Mouse (Mus musculus) lung, embryonic 14.5 days (tissue): ENCODE measurements around the gene Nfatc3. TPM values are rescaled to one million over a fixed set of nuclear protein-coding genes. Genes with fewer than 3 reads are reported as not detected.

Source experiments
- ATAC-seq: fragments of 200-750 bp; cut with Nextera tagmentation; 2 replicates; pipeline ENCODE4 v1.8.0; 2017; ENCODE audit warnings: mild to moderate bottlenecking, moderate TSS enrichment, moderate library complexity; ENCODE audit not compliant: insufficient read depth
- DNase-seq: peaks from one replicate; pipeline ENCODE4 v3.0.0-alpha.2; 2015
- H3K27ac ChIP-seq: fragments of 300-500 bp; sonication (generic); 2 replicates; pipeline ENCODE4 v1.5.1; 2014; ENCODE audit warnings: low read depth, mild to moderate bottlenecking, moderate library complexity
- H3K27me3 ChIP-seq: fragments of 300-500 bp; sonication (generic); 2 replicates; pipeline ENCODE4 v1.6.1; 2014; ENCODE audit warnings: low read length, control low read depth; ENCODE audit not compliant: insufficient read depth
- H3K36me3 ChIP-seq: fragments of 300-500 bp; sonication (generic); 2 replicates; pipeline ENCODE4 v1.6.1; 2014; ENCODE audit warnings: control low read depth; ENCODE audit not compliant: insufficient read depth
- H3K4me1 ChIP-seq: fragments of 300-500 bp; sonication (generic); 2 replicates; pipeline ENCODE4 v1.6.1; 2014; ENCODE audit warnings: antibody characterized with exemption, control low read depth; ENCODE audit not compliant: insufficient read depth
- H3K4me2 ChIP-seq: fragments of 300-500 bp; sonication (generic); 2 replicates; pipeline ENCODE4 v1.6.1; 2014; ENCODE audit warnings: mild to moderate bottlenecking
- H3K4me3 ChIP-seq: fragments of 300-500 bp; sonication (generic); 2 replicates; pipeline ENCODE4 v1.5.1; 2014; ENCODE audit warnings: low read depth, low read length
- H3K9ac ChIP-seq: fragments of 300-500 bp; sonication (generic); 2 replicates; pipeline ENCODE4 v1.6.1; 2014
- H3K9me3 ChIP-seq: fragments of 300-500 bp; sonication (generic); 2 replicates; pipeline ENCODE4 v1.6.1; 2016; ENCODE audit warnings: low read depth, low read length, control low read depth
- CTCF ChIP-seq: IDR thresholded peaks from 2 replicates; pipeline ENCODE4 v1.5.1; 2016; ENCODE audit warnings: antibody characterized with exemption, low read depth
- WGBS: fragments of 180-500 bp; shearing (Covaris S2); extraction: QIAGEN DNeasy Blood & Tissue Kit; methylation state at CpG from one replicate; pipeline ENCODE4 v1.1.7; 2014; 5-methylcytosine and 5-hydroxymethylcytosine counted together
- polyA plus RNA-seq: library from polyadenylated mRNA; unstranded; fragments of >200 nt; fragmentation: Nextera tagmentation; extraction: Ambion mirVana; gene quantifications from 2 replicates; pipeline ENCODE4 v1.2.1, GENCODE M21; 2014

The Nfatc3 gene
- polyA plus RNA-seq, 1 experiment from 2014 or later: 7.6 TPM

DNA sequence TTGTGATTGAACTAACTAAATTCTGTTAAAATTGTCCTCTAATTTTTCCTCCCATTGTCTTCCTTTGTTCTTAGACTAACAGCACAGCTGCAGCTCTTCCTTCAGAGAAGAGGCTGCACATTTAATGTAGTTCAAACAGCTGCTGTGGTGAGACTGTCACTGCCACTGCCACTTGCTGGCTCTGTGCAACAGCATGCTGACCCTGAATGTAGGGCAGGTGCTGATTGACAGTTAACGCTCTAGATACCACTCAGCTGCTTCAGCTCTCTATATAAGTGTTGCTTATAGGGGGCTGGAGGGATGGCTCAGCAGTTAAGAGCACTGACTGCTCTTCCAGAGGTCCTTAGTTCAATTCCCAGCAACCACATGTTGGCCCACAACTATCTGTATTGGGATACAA is 53.9 kb downstream of the Nfatc3 start:
- H3K27ac ChIP-seq: 0 out of 2 replicates have a peak overlapping the region, but pooled peaks have one; percentile 43
- no peak overlapping the region for H3K4me2 ChIP-seq
- no peak overlapping the region for H3K4me3 ChIP-seq
- H3K9ac ChIP-seq: no peak overlapping the region
- TF ChIP-seq CTCF: no peak
- ATAC-seq: no peak
- 62% methylated on average over 1 of the region's 1 CpGs for WGBS
- H3K4me1 ChIP-seq: no peaks in the 10 kb centered on the region
- no peaks in the 10 kb centered on the region for H3K9me3 ChIP-seq
- DNase-seq: no peak
- H3K36me3 ChIP-seq: peaks cover 59% of the 10 kb centered on the region
- H3K27me3 ChIP-seq: no peaks in the 10 kb centered on the region

DNA sequence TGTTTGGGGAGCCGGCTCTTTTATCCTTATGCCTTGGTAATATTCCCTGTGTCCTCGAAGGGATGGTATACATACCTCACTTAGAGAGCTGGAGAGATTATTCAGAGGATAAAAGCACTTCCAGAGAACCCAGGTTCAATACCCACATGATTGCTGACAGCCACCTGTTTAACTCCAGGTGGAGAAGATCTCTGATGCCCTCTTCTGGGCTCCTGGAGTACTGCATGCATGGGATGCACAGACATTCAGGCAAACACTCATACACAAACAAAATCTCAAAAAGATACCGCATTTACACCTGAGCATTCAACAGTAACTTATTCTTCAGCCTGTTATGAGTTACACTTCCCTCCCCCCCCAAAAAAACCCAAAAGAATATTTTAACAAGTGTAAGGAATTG is 57.3 kb downstream of the Nfatc3 start:
- no peaks in the 10 kb centered on the region for H3K9me3 ChIP-seq
- no peak overlapping the region for H3K27ac ChIP-seq
- ATAC-seq: no peak
- no peak overlapping the region for H3K4me3 ChIP-seq
- peak; percentile 62 for TF ChIP-seq CTCF
- H3K27me3 ChIP-seq: no peaks in the 10 kb centered on the region
- H3K4me1 ChIP-seq: no peaks in the 10 kb centered on the region
- 96% methylated on average over 3 of the region's 3 CpGs for WGBS
- DNase-seq: peak; percentile 49
- H3K4me2 ChIP-seq: no peak overlapping the region
- H3K9ac ChIP-seq: no peak overlapping the region
- peaks cover 44% of the 10 kb centered on the region for H3K36me3 ChIP-seq

DNA sequence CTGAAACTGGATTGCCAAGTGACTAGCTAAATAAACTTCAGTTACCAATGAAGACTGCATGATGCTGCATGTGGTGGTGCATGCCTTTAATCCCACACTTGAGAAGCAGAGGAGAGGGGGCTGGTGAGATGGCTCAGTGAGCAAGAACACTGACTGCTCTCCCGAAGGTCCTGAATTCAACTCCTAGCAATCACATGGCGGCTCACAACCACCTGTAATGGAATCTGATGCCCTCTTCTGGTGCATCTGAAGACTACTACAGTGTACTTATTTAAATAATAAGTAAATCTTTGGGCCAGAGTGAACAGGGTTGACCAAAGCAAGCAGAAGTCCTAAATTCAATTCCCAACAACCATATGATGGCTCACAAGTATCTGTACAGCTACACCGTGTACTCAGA is 64.8 kb downstream of the Nfatc3 start:
- ATAC-seq: no peak

DNA sequence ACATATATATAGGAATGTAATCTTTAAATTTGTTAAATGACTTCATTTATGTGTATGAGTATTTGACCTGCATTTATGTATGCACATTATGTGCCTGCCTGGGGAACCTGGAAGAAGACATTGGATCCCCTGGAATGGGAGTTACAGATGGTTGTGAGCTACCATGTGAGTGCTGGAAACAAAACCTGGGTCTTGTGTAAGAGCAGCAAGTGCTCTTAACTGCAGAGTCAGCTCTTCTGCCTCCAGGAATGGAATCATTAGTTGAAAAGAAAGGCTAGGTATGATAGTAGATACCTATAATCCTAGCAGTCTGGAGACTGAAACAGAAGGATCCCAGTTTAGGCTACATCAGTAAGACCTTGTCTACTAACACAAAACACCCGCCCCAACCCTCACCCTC is 67.4 kb downstream of the Nfatc3 start:
- ATAC-seq (no peak), DNase-seq (no peak)
- H3K9me3 ChIP-seq: no peaks in the 10 kb centered on the region
- no peaks in the 10 kb centered on the region for H3K27me3 ChIP-seq
- H3K4me2 ChIP-seq: no peak overlapping the region
- no peak for TF ChIP-seq CTCF
- peaks cover 60% of the 10 kb centered on the region for H3K36me3 ChIP-seq
- H3K27ac ChIP-seq: no peak overlapping the region
- no peaks in the 10 kb centered on the region for H3K4me1 ChIP-seq
- no peak overlapping the region for H3K9ac ChIP-seq
- WGBS: 94% methylated on average over 1 of the region's 1 CpGs
- H3K4me3 ChIP-seq: no peak overlapping the region

More for the DNA sequence above, 64.8 kb downstream of the Nfatc3 start:
- Histone ChIP-seq H3K4me3 (no peak overlapping the region), H3K27me3 (no peaks in the 10 kb centered on the region), H3K9me3 (no peaks in the 10 kb centered on the region), H3K27ac (no peak overlapping the region), H3K4me1 (no peaks in the 10 kb centered on the region), H3K9ac (no peak overlapping the region), H3K36me3 (peaks cover 49% of the 10 kb centered on the region), H3K4me2 (no peak overlapping the region)
- WGBS: 77% methylated on average over 3 of the region's 3 CpGs
- no peak for TF ChIP-seq CTCF
- DNase-seq: no peak

DNA sequence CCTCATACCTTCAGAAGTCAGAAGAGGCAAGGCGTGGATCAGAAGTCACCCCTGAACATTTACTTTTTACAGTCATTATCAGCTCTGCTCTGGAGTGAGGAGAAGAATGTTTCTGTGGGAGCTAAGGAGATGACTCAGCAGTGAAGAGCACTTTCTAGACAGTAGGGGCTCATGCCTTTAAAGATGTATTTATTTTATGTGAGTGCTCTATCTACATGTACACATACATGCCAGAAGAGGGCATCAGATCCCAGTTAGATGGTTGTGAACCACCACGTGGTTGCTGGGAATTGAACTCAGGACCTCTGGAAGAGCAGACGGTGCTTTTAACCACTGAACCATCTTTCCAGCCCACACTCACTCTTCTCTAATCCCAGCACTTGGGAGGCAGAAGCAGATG is 68.4 kb downstream of the Nfatc3 start:
- Histone ChIP-seq H3K27me3 (no peaks in the 10 kb centered on the region), H3K9me3 (no peaks in the 10 kb centered on the region), H3K4me3 (no peak overlapping the region), H3K4me1 (no peaks in the 10 kb centered on the region), H3K9ac (no peak overlapping the region), H3K4me2 (no peak overlapping the region), H3K36me3 (peaks cover 66% of the 10 kb centered on the region), H3K27ac (no peak overlapping the region)
- ATAC-seq (no peak), DNase-seq (no peak)
- 0 out of 2 replicates have a peak, but pooled peaks have one; percentile 9 for TF ChIP-seq CTCF
- 58% methylated on average over 3 of the region's 3 CpGs for WGBS

DNA sequence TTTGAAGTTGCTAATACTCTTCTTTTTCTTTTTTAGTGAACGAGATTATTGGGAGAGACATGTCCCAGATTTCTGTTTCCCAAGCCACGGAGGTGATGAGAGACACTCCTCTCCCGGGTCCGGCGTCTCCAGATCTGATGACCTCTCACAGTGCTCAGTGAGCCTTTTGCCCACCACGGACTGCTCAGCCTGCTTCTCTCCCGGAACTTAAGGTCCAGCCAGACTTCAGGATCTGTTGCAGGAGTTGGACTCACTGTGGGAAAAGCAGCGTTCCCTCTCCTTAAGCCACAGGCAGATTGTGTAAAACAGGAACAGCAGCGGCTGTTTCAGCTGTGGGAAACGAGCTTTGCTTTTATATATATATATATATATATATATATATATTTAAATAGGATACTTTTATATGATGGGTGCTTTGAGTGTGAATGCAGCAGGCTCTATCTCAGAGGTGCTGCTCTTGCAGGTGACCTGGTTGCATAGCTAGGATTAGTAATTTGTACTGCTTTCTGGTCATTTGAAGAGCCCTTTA is 69.3 kb downstream of the Nfatc3 start:
- no peak for TF ChIP-seq CTCF
- ATAC-seq: no peak
- H3K9me3 ChIP-seq: no peaks in the 10 kb centered on the region
- H3K4me3 ChIP-seq: no peak overlapping the region
- no peak overlapping the region for H3K27ac ChIP-seq
- H3K4me1 ChIP-seq: no peaks in the 10 kb centered on the region
- H3K27me3 ChIP-seq: no peaks in the 10 kb centered on the region
- H3K4me2 ChIP-seq: no peak overlapping the region
- 81% methylated on average over 10 of the region's 10 CpGs for WGBS
- no peak overlapping the region for H3K9ac ChIP-seq
- H3K36me3 ChIP-seq: peaks cover 73% of the 10 kb centered on the region
- no peak for DNase-seq

DNA sequence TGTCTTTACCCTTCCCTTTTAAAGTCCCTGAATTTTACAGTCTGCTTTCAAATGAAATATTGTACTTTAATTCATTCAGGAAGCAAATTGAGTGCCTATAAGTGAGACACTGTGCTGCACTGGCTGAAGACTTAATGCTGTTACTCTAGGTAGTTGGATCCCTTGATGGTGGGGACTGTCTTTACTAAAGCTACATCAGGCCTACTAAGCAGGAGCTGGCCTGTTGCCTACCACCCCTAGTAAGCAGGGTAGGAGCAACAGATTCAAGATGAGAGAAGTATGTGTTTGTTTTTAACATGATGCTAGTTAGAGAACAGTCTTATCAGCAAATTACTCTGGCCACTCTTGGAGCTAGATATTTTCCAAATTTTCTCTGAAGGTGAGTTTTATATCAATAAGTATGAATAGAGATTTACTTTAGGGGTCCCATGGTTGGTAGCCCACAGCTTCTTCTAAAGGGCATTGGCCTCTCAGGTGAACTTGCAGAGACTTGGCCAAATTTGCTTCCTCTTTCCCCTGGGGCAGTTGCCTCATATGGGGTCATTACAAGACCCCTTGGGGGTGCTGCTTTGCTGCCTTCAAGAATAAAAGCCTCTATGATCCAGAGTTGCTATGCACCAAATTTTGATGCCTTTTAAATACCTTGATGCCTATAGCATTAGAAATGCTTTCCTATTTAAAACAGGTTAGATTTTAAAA is 70.7 kb downstream of the Nfatc3 start:
- Histone ChIP-seq H3K4me2 (no peak overlapping the region), H3K27me3 (peaks cover 4% of the 10 kb centered on the region; the same call in 1 of the 2 replicates), H3K27ac (no peak overlapping the region), H3K9ac (no peak overlapping the region), H3K4me1 (0 out of 2 replicates have a peak, but pooled peaks cover 4% of the 10 kb centered on the region), H3K4me3 (no peak overlapping the region), H3K9me3 (no peaks in the 10 kb centered on the region), H3K36me3 (peaks cover 75% of the 10 kb centered on the region)
- no peak for TF ChIP-seq CTCF
- no peak for ATAC-seq
- DNase-seq: no peak
